Mouse (Mus musculus): ENCODE results near the gene Zdhhc14. TPM values are rescaled to one million over a fixed set of nuclear protein-coding genes. Genes with fewer than 3 reads are reported as not detected.

Zdhhc14 gene
- polyA plus RNA-seq, 1 experiment: 24.8 TPM

DNA sequence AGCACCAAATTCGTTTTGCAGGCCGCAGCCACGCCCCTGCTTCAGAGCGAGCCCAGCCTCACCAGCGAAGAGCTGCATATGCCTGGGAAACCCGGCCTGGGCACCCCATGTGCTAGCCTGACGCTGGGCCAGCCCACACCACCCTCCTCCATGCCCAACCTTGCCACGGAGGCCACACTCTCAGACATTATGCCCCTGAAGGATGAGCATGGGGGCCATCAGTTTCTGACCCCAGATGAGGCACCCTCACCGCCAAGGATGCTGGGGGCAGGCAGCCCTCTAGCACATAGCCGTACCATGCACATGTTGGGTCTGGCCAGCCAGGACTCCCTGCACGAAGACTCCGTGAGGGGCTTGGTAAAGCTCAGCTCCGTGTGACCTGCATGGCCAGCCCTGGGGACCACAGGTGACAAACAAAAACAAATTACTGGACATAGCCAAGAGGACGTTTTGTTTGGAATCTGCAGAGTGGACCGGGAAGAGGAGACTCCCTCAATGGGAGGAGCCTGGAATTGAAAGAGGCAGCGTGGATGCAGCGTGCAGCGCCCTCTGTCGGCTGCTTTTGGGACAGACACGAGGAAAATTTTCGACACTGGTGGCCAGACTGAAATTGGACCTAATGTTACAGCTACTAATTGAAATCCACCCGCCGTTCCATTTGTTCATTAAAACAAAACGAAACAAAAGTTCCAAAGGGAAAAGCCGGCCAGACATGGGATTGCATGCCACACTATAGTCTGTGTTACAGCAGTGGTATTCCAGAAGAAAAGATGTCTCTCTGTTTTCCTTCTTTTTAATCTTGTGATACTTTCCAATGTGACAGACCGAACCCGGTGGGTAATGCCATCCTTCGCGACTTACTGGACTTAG is 260.6 kb downstream of the Zdhhc14 start:
- 9% methylated on average over 29 of the region's 29 CpGs for WGBS
- no peak overlapping the region for H3K27ac ChIP-seq (ENCODE audit: insufficient read depth, low read length)
- no peaks in the 10 kb centered on the region for H3K27me3 ChIP-seq (ENCODE audit: control insufficient read depth, insufficient read depth, low read length)
- DNase-seq: peak; percentile 80 to 91
- H3K4me3 ChIP-seq (replicated peaks; ENCODE audit: insufficient read depth, low read depth, low read length): peak overlapping the region; percentile 40
- peaks cover 15% of the 10 kb centered on the region for H3K4me1 ChIP-seq (ENCODE audit: control insufficient read depth, insufficient read depth, low read length)
- TF ChIP-seq CTCF (IDR thresholded peaks at IDR 0.05; ENCODE audit: borderline replicate concordance, insufficient read depth, low read depth, low read length) (peak; percentile 94), POLR2A (IDR thresholded peaks at IDR 0.05; ENCODE audit: borderline replicate concordance, insufficient read depth, low read length) (no peak)

DNA sequence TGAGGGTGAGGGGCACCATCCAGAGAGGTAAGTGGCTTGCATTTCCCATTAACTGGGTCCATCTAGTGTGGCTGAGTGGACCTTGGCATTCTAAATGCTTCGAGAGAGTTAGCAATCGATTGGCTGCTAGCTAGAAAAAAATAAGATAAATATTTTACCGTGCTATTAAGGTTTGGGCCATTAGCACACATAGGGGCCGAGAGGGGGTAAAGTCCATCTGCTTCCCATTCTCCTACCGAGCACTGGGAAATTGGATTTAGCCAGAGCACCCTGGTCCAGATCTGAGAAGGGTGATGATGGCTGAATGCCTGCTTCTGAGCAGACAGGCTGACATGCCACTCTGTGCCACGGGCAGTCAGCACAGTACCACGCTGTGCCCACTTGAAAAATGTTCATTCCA is 263.1 kb downstream of the Zdhhc14 start:
- peaks cover 10% of the 10 kb centered on the region for H3K4me1 ChIP-seq (ENCODE audit: control insufficient read depth, insufficient read depth, low read length)
- H3K4me3 ChIP-seq (replicated peaks; ENCODE audit: insufficient read depth, low read depth, low read length): no peak overlapping the region
- DNase-seq: no peak
- 55% methylated on average over 7 of the region's 7 CpGs for WGBS
- H3K27me3 ChIP-seq (ENCODE audit: control insufficient read depth, insufficient read depth, low read length): no peaks in the 10 kb centered on the region
- no peak for TF ChIP-seq POLR2A (IDR thresholded peaks at IDR 0.05; ENCODE audit: borderline replicate concordance, insufficient read depth, low read length)
- no peak for TF ChIP-seq CTCF (IDR thresholded peaks at IDR 0.05; ENCODE audit: borderline replicate concordance, insufficient read depth, low read depth, low read length)
- H3K27ac ChIP-seq (ENCODE audit: insufficient read depth, low read length): no peak overlapping the region

DNA sequence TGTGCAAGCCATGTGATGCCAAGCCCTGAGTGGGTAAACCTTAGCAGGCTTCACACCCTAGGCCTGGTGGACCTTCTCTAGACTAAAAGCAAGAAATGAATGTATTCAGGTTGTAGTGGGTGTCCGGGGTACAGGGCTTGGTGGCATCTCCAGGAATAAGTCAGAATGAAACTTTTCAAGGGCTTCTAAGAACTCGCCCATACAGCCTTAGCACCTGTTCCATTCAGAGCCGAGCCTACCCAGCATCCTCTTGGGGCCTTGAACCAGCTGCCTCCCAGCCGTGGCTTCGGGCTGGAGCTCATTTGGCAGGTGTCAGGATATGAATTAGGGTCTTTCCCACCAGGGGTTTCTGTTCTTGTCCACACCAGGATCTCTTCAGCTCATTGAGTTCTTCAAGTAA is 263.7 kb downstream of the Zdhhc14 start:
- Histone ChIP-seq H3K4me3 (replicated peaks; ENCODE audit: insufficient read depth, low read depth, low read length) (no peak overlapping the region), H3K4me1 (ENCODE audit: control insufficient read depth, insufficient read depth, low read length) (peaks cover 4% of the 10 kb centered on the region), H3K27ac (ENCODE audit: insufficient read depth, low read length) (no peak overlapping the region), H3K27me3 (ENCODE audit: control insufficient read depth, insufficient read depth, low read length) (no peaks in the 10 kb centered on the region)
- WGBS: 47% methylated on average over 5 of the region's 5 CpGs
- no peak for TF ChIP-seq POLR2A (IDR thresholded peaks at IDR 0.05; ENCODE audit: borderline replicate concordance, insufficient read depth, low read length)
- TF ChIP-seq CTCF (IDR thresholded peaks at IDR 0.05; ENCODE audit: borderline replicate concordance, insufficient read depth, low read depth, low read length): no peak
- DNase-seq: no peak

DNA sequence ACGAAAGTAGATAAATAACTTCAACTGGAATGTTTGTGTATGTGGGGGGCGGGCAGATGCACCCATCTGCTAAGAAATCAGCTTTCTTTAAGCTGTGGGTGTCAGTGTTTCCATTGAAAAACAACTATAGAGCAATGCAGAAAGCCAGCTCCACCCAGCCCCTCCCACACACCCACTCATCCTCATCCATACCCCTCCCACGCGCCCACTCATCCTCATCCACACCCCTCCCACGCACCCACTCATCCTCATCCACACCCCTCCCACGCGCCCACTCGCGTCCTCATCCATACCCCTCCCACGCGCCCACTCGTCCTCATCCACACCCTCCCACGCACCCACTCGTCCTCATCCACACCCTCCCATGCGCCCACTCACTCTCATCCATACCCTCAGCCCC is 264.5 kb downstream of the Zdhhc14 start:
- no peak for TF ChIP-seq CTCF (IDR thresholded peaks at IDR 0.05; ENCODE audit: borderline replicate concordance, insufficient read depth, low read depth, low read length)
- TF ChIP-seq POLR2A (IDR thresholded peaks at IDR 0.05; ENCODE audit: borderline replicate concordance, insufficient read depth, low read length): no peak
- Histone ChIP-seq H3K4me1 (ENCODE audit: control insufficient read depth, insufficient read depth, low read length) (peaks cover 4% of the 10 kb centered on the region), H3K27me3 (ENCODE audit: control insufficient read depth, insufficient read depth, low read length) (no peaks in the 10 kb centered on the region), H3K27ac (ENCODE audit: insufficient read depth, low read length) (no peak overlapping the region), H3K4me3 (replicated peaks; ENCODE audit: insufficient read depth, low read depth, low read length) (no peak overlapping the region)
- no peak for DNase-seq
- 91% methylated on average over 15 of the region's 15 CpGs for WGBS

DNA sequence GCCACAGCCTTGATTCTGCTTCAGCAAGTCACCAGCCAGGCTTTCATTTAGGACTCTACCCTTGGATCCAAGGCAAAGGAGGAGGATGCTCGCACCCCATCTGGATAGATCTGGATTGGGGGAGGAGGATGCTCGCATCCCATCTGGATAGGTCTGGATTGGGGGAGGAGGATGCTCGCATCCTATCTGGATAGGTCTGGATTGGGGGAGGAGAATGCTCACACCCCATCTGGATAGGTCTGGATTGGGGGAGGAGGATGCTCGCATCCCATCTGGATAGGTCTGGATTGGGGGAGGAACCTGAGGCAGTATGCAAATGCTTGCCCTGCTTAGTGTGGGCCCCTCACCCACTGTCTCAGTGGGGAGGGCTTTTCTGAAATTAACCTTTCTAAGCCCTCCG is 271.4 kb downstream of the Zdhhc14 start:
- Histone ChIP-seq H3K27ac (ENCODE audit: insufficient read depth, low read length) (no peak overlapping the region), H3K4me1 (ENCODE audit: control insufficient read depth, insufficient read depth, low read length) (no peaks in the 10 kb centered on the region), H3K4me3 (replicated peaks; ENCODE audit: insufficient read depth, low read depth, low read length) (no peak overlapping the region), H3K27me3 (ENCODE audit: control insufficient read depth, insufficient read depth, low read length) (no peaks in the 10 kb centered on the region)
- WGBS: 73% methylated on average over 5 of the region's 5 CpGs
- TF ChIP-seq CTCF (IDR thresholded peaks at IDR 0.05; ENCODE audit: borderline replicate concordance, insufficient read depth, low read depth, low read length) (no peak), POLR2A (IDR thresholded peaks at IDR 0.05; ENCODE audit: borderline replicate concordance, insufficient read depth, low read length) (no peak)
- no peak for DNase-seq

DNA sequence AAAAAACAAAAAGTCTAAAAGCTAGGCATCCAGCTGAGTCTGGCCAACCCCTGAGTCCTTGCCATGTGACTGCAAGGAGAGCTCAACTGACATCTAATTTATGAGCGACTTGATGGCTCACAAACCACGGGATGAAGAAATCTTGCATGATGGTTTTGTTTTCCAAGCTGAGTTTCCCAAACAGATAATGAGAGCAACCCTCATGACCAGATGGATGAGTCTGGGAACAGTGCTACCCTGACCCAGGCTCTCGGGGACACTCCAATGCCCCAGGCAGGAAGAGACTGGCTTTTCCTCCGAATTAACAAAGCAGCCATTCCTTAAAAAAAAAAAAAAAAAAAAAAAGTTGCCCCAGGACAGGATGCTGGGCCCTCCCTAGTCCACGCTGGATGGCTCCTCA is 271.9 kb downstream of the Zdhhc14 start:
- Histone ChIP-seq H3K27me3 (ENCODE audit: control insufficient read depth, insufficient read depth, low read length) (no peaks in the 10 kb centered on the region), H3K4me1 (ENCODE audit: control insufficient read depth, insufficient read depth, low read length) (no peaks in the 10 kb centered on the region), H3K4me3 (replicated peaks; ENCODE audit: insufficient read depth, low read depth, low read length) (no peak overlapping the region), H3K27ac (ENCODE audit: insufficient read depth, low read length) (no peak overlapping the region)
- WGBS: 52% methylated on average over 5 of the region's 5 CpGs
- no peak for TF ChIP-seq POLR2A (IDR thresholded peaks at IDR 0.05; ENCODE audit: borderline replicate concordance, insufficient read depth, low read length)
- no peak for TF ChIP-seq CTCF (IDR thresholded peaks at IDR 0.05; ENCODE audit: borderline replicate concordance, insufficient read depth, low read depth, low read length)
- DNase-seq: no peak

DNA sequence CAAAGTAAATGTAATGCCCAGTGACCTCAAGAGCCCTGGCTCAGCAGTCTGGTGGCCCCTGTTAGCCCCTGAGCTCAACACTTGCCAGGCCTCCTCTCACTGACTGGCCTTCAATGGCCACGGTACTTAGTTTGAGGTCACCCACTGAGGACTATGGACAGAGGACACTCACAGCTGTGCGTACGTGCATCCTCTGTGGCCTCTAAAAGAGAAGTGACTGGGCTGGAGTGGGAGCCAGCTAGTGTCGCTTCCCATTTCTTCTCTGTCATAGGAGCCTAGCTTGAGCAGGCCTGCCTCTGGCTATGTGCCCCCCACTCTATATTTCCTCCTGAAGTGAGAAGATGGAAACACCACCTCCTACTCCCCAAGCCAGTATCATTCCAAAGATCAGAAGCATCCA is 273.4 kb downstream of the Zdhhc14 start:
- no peak overlapping the region for H3K4me3 ChIP-seq (replicated peaks; ENCODE audit: insufficient read depth, low read depth, low read length)

DNA sequence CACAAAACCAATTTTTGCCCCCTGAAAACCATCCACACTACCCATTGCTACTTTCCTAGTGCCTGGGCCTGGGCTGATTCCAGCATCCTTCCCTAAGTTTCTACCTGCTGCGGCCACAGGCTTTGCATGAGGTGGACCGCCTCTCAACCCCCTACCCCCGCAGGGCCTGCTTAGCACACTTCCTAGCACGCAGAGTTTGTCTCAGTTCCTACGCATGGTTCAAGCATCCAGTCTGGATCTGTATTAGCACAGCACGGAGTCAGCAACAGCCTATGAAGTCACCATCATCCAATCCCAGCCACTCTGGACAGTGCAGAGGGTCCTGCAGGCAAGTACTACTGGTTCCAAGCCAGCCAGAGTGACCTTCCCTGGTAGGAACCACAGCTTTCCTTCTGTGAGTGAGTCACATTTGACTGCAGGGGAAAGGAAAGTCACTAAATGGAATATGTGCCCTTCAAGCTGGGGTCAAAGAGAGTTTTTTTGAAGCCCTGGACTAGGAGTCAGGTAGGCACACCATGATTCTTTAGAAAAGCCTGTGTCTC is 275.9 kb downstream of the Zdhhc14 start:
- Histone ChIP-seq H3K27me3 (ENCODE audit: control insufficient read depth, insufficient read depth, low read length) (no peaks in the 10 kb centered on the region), H3K4me1 (ENCODE audit: control insufficient read depth, insufficient read depth, low read length) (no peaks in the 10 kb centered on the region; the same call in 1 of the 2 replicates), H3K4me3 (replicated peaks; ENCODE audit: insufficient read depth, low read depth, low read length) (no peak overlapping the region), H3K27ac (ENCODE audit: insufficient read depth, low read length) (no peak overlapping the region)
- DNase-seq: no peak
- WGBS: 84% methylated on average over 6 of the region's 6 CpGs
- TF ChIP-seq CTCF (IDR thresholded peaks at IDR 0.05; ENCODE audit: borderline replicate concordance, insufficient read depth, low read depth, low read length): no peak

More for the DNA sequence above, 273.4 kb downstream of the Zdhhc14 start:
- no peak for TF ChIP-seq POLR2A (IDR thresholded peaks at IDR 0.05; ENCODE audit: borderline replicate concordance, insufficient read depth, low read length)
- TF ChIP-seq CTCF (IDR thresholded peaks at IDR 0.05; ENCODE audit: borderline replicate concordance, insufficient read depth, low read depth, low read length): no peak
- no peaks in the 10 kb centered on the region for H3K27me3 ChIP-seq (ENCODE audit: control insufficient read depth, insufficient read depth, low read length)
- 76% methylated on average over 4 of the region's 4 CpGs for WGBS
- no peak for DNase-seq
- H3K27ac ChIP-seq (ENCODE audit: insufficient read depth, low read length): no peak overlapping the region
- no peaks in the 10 kb centered on the region; the same call in 1 of the 2 replicates for H3K4me1 ChIP-seq (ENCODE audit: control insufficient read depth, insufficient read depth, low read length)

Measured in cerebellum, adult 2 months (tissue).